Mouse (Mus musculus) ovary, postnatal 10 days (tissue): Measurements from ENCODE around the gene Gm49387.

Experiments used
- DNase-seq: peaks from one replicate; pipeline ENCODE4 v3.0.0; 2022; ENCODE audit warnings: low spot score

The Gm49387 gene

GRCm38 (mm10) chr14:31661671-31662554 lies 21.2 kb upstream of the Gm49387 start:
- DNase-seq: peak; percentile 72

DNA sequence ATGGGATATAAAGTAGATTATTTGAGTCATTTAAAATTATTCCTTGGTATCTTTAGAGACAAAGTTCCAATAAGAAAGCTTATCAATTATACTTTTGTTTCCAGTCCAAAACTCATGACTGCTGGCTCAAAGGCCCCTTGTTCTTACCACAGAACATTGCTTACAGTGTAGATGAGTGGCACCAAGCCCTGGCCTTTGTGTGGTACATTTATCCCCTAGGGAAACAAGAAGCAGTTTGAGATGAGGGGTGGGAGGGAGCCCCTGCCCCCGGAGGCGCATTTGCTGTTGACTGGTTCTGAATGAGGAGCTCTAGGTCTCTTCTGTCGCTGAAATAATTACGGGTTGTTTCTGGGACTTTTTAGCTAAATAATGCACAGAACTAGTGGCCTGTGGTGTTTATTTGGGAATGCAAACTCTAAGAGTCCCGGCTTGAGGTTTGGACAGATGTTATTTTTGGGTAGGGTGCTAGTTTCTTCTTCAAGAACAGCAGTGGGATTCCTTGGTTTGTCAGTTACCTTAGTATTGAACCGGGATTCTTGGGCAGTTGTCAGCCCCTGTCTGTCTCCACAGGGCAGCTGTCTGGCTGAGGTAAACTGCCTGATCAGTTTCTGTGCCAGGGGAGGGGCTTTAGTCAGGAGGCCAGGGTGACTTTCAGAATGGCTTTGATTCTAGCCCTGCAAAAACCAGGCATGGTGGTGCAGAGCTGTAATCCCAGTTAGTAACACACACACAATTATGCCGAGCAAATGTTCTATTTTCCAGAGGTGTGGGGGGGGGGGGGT lies 19.8 kb upstream of the Gm49387 start:
- no peak for DNase-seq

DNA sequence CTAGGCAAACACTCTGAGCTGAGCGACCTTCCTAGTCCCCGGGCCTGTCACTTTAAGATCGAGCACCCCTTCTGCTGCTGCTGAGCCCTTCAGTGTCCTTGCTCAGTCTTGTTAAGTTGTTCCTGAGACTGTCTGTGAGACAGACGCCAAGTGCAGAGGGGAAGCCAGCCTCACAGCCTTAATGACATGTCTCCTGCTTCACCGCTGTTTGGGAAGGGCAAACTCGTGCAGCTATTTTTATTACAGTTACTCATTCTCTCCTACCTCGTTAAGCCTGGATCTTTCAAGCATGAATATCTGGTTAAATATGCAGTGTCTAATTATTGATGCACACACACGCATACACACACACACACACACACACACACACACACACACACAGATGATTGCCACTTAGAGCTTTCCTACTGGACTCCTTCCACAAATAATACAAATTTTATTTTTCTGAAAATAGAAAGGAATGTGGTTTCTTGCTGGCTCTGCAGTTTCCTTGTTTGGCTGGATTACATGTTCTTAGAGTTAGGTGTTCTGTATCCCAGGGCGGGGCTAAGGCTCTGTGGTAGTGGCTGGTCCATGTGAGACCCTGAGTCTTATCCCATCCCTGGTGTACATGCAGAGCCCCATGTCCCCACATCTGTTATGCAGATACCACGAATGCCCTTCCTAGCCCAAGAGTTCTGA lies 19.0 kb upstream of the Gm49387 start:
- DNase-seq: no peak

DNA sequence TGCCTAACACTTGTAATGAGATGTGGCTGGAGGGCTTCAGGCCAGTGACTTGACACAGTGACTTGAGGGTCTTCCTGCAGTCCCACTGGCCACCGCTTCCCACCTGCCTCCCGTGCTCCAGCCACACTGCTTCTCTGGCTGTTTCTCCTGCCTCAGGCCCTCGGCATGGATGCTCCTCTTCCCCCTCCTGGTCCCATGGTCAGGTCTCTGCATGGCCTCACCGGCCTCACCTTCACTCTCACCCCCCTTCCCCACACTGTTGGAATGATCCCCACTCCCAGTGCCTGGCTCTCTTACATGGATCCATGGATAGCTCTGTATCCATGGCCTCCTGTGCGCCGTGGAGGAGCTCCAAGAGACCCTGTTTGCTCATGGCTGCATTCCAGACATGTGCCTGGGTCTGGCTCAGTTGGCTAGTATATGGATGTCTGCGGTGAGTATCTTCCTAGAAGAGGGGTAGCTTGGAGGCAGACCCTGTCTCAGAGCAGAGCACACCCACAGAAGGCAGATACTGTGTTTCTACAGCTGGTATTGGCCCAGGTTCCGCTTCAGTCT lies 17.5 kb upstream of the Gm49387 start:
- DNase-seq: no peak

- no peak for DNase-seq
Measured at GRCm38 (mm10) chr14:31656857-31657645, 16.4 kb upstream of the Gm49387 start.

DNA sequence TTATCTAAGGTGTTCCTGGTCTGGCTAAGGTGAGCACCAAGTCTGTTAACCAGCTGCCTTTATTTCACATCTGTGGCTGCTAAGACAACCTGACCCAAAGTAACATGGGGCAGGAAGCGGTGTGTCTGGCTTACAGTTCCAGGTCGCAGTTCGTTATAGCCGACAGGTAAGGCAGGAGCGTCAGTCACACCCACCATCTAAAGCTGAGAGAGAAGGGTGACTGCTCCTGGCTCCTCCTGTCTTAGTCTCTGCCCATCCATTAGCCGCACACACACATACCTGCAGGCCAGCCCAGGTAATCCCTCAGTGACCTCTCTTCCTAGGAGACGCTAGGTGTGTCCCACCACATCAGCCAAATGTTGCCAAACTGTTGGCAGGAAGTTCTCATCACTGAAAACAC lies 15.7 kb upstream of the Gm49387 start:
- no peak for DNase-seq

DNA sequence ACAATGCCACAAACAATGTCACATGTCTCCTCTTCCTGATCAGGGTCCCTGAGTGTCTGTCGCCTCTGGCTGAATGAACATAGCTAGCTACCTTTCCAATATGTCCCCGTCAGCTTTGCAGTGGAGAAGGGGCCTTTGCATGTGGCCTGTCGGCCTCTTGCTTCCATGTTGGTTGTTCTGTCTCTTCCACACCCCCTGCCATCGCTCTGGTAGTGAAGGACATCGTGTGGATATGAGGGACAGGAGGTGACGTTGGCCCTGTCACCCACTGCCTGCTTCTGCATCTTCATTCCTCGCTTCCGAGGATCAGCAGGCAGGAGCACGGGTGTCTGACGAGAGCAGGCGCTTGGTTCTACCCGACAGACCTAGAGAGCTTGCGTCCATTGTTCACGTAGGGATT lies 14.7 kb upstream of the Gm49387 start:
- DNase-seq: no peak

GRCm38 (mm10) chr14:31654816-31655215 lies 14.1 kb upstream of the Gm49387 start:
- DNase-seq: no peak

DNA sequence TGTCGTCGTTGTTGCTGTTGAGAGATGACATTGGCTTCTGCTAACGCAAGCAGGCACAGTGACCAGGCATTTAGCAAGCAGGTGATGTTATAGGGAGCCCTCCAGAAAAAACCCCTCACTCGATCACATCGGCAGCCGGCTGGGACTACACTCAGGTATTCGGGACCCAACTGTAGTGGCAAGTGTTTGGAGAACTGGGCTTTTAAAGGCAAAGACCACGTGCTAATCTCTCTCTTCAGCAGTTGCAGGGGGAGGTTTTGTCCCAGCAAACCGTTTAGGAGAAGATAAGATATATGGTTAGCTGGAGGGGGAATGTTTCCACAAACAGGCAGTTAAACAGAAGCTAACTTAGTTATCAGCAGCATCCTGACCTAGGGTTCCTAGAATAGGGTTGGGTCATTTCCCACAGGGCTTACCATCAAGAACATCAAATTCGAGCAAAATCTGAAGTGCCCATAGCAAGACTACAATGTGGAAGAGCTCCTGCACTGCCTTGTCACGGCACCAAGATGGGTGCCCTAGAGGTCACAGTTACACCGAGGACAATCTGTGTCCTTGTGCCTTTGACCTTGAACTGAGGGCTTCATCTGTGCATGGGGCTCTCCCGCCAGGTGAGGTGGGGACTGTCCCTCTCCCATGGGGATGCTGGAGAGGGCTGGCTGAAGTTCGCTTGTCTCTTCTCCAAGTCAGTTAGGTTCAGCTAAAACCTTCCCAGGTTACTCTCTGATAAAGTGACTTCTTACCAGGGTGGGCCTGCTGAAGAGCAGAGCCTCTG lies 12.6 kb upstream of the Gm49387 start:
- no peak for DNase-seq

DNA sequence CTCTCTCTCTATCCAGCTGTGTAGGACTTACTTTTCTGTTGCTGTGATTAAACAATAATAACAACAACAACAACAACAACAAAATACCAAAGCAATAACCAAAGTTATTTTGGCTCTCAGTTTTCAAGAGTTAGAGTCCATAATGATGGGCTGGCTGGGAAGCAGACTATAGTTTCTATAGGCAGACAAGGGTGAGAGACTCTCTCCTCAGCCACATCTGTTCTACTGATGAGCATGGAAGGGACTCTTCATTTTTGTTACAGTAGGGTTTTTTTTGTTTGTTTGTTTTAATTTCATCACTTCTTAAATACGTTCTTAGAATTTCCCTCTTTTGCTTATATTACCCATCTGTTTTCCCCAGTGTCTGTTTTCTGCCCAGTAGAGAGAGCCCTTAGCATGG lies 11.9 kb upstream of the Gm49387 start:
- no peak for DNase-seq

DNA sequence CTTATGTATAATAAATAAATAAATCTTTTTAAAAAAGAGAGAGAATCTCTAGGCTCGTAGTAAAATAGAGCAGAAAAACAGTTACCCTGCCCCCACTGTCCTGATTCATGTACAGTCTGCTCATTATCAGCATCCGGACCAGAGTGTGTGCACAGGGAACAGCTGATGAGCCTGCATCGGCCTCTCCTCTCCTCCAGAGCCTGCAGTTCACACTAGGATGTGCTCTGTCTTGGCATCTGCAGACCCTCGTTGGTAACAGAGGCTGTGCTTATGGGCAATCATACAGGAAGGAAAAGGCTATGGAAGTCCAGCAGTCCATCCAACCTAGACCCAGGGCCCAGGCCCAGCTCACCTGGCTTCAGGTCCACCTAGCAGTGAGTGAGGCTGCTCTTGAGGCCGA lies 11.4 kb upstream of the Gm49387 start:
- DNase-seq: no peak

GRCm38 (mm10) chr14:31651206-31651605 lies 10.5 kb upstream of the Gm49387 start:
- no peak for DNase-seq

- no peak for DNase-seq
Measured at GRCm38 (mm10) chr14:31650347-31650746, 9.7 kb upstream of the Gm49387 start.

- no peak for DNase-seq
Measured at GRCm38 (mm10) chr14:31647991-31648390, 7.3 kb upstream of the Gm49387 start.

DNA sequence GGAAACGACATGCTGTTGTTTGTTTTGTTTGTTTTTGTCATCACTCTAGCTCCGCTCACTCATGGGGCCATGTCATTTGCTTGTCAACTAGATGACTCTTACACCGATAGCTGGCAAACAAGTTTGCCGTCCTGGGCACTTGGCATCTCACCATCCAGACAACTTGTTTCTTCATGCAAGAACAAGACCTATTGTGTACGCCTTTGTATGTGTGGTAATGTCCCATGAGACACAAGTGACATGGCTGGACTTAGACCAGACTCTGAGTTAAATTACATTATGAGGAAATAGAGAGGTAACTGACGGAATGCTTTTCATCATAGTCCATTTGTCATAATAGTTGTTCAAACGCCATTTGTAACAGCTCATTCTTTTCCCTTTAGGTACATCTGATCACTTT lies 5.2 kb upstream of the Gm49387 start:
- no peak for DNase-seq

- no peak for DNase-seq
Measured at GRCm38 (mm10) chr14:31644931-31645547, 4.4 kb upstream of the Gm49387 start.

GRCm38 (mm10) chr14:31644183-31644830 lies 3.6 kb upstream of the Gm49387 start:
- no peak for DNase-seq

DNA sequence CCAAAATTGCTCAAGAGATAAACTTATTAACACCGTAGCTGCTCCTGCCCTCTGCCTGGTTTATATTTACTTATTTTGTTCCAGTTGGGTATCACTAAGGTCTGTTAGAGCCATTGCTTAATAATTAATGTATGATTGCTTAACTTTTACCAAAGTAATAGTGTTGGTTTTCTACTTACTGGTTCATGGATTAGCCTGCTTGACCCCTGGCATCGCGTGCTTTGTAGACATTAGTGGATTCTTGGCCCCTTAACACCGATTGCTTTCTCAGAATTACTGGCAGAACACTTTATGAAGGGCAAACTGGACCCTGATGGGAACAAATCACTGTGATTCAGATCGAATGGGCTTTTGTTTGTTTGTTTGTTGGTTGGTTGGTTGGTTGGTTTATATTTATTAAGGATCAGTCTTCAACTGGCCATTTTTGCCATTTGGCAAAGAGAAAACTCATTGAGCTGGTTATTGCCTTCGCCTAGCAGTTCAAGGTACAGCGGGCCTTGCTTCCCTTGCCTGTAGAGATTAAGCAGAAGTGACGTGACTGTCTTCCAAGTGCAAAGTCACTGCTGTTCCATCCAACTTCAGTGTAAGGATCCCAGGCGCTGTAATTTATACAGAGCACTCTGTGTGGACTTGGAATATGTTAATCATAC lies 953 bp upstream of the Gm49387 start:
- no peak for DNase-seq

- DNase-seq: peak; percentile 71
Measured at GRCm38 (mm10) chr14:31640890-31641505, 320 bp upstream of the Gm49387 start, which contains the start of the genes Btd and Hacl1. Gene Btd, plus strand, starts transcription at chr14:31641028. Gene Hacl1, minus strand, starts transcription at chr14:31641286.
